Mouse (Mus musculus) neutrophil, adult 5-6 weeks (primary cell): Measurements from ENCODE around the gene Rpl26. TPM values are rescaled to one million over a fixed set of nuclear protein-coding genes. Genes with fewer than 3 reads are reported as not detected.

ENCODE experiments used
- ATAC-seq: fragments of 151-379, 151-347 bp; 2 replicates; pipeline ENCODE4 v1.8.0; 2017; ENCODE audit warnings: mild to moderate bottlenecking, moderate TSS enrichment; ENCODE audit not compliant: insufficient number of reproducible peaks, poor library complexity, low FRiP score, severe bottlenecking; ENCODE audit errors: extremely low read depth
- total RNA-seq: library from RNA; stranded (forward); fragments of 200-1000 nt; gene quantifications from 2 replicates; pipeline ENCODE4 v1.2.3, GENCODE M21; 2017

Gene Rpl26
- total RNA-seq, 1 experiment from 2014 or later = 2,386 TPM

DNA sequence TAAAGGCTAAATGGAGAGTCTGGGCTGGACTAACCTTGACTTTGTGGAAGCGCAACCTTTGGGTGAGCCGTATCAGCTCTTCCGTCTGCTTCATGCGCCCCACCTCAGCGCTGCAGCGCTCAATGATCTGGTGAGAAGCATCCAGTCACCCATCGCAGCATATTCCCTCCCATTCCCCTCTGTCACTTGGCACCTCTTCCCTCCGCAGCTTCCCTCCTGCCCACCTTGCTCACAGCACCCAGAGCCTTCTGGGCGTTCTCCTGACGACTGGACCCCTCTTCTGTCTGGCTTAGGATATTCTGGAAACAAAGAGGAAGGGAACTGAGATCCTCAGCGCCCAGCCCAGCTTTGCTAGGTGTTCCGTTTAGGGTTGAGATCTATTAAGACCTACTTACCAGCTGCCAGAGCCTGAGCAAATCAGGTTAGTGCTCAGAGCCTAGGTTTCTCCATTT is 46.2 kb downstream of the Rpl26 start:
- no peak for ATAC-seq

DNA sequence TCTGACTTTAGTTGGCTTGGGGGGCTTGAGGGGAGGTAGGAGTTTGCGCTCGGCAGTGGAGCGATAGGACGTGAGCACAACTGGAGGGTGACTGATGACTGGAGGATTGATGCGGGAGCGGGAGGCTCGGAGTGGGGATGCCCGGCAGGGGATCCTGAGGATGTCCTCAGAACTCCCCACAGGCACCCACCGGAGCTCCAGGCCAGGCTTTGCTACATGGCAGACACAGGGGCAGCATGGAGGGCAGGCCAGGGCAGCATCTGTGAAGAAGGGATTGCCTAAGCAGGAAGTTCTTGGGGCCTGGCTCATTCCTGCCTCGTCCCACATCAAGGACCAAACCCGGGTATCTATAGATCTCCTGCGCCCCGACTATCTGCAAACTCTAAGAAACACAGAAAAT is 52.5 kb downstream of the Rpl26 start:
- no peak for ATAC-seq

DNA sequence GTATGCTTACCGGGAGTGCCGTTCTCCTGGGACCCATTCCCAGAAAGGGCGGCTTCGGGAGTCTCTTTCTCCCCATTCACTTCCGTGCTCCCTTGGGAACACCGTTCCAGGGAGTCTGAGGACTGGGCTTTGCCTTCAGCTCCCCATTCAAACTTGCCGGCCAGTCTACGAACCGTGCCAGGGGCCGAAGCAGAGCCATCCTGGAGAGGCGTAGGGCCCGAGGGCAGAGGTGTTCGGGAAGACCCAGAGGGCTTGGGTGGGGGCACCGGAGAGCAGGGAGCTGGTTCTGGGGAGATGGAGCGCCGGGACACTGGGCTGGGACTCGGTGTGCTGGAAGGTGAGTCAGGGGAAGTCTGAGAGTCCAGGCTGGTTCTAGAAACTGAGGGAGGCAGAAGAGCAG is 53.0 kb downstream of the Rpl26 start:
- ATAC-seq = no peak

DNA sequence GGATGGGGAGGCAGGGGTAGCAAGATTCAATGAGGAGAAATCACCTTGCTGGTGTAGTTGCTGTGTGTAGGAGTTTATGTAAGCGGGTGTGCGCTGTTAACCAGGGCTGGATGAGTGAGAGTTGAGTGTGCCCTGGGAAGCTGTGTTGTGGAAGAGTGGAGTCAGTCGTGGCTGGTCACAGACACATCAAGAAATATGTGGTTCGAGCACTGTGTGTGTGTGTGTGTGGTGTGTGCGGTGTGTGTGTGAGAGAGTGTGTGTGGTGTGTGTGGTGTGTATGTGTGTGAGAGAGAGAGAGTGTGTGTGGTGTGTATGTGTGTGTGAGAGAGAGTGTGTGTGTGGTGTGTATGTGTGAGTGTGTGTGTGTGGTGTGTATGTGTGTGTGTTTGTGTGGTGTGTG is 54.1 kb downstream of the Rpl26 start:
- ATAC-seq = no peak

DNA sequence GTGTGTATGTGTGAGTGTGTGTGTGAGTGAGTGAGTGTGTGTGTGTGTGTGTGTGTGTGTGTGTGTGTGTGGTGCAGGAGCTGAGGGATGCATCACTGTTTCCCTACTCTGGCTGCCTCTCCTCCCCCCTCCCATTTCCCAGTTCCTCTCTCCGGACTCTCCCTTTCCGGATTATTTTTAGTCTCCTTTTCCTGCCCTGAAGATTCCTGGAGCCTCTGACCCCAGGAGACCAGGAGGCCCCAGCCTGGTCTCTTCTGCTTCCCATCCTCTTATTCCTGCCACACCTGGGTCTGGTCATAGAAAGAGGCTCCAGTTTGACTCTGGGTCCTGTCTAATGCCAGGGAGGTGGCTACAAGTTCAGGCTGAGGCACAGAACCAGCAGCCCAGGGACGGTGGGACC is 54.7 kb downstream of the Rpl26 start:
- no peak for ATAC-seq

Other genes starting within 250 kb of the Rpl26 start
- not detected in 2 replicates for gene Myh10, start 210.0 kb upstream of the Rpl26 start, total RNA-seq
- 179 and 227 TPM in 2 replicates for gene Ndel1, start 29.7 kb upstream of the Rpl26 start, total RNA-seq
- not detected in 2 replicates for gene Rnf222, start 13.0 kb upstream of the Rpl26 start, total RNA-seq
- not detected in 2 replicates for gene Odf4, start 25.5 kb downstream of the Rpl26 start, total RNA-seq
- gene Arhgef15, start 55.9 kb downstream of the Rpl26 start, total RNA-seq = not detected in 2 replicates
- gene Slc25a35, start 66.5 kb downstream of the Rpl26 start, total RNA-seq = 1.7 and 4.7 TPM in 2 replicates
- 2.1 and 2.4 TPM in 2 replicates for gene Rangrf, start 73.6 kb downstream of the Rpl26 start, total RNA-seq
- gene Pfas, start 106.9 kb downstream of the Rpl26 start, total RNA-seq = 11.9 and 16.4 TPM in 2 replicates
- 35.7 and 42.2 TPM in 2 replicates for gene Ctc1, start 114.3 kb downstream of the Rpl26 start, total RNA-seq
- 4.3 and 5.5 TPM in 2 replicates for gene Aurkb, start 144.1 kb downstream of the Rpl26 start, total RNA-seq
- gene Borcs6, start 158.1 kb downstream of the Rpl26 start, total RNA-seq = 28.4 TPM in 2 replicates
- gene Tmem107, start 169.2 kb downstream of the Rpl26 start, total RNA-seq = 1.2 and 1.6 TPM in 2 replicates
- 108 and 111 TPM in 2 replicates for gene Vamp2, start 186.9 kb downstream of the Rpl26 start, total RNA-seq
- gene Per1, start 193.6 kb downstream of the Rpl26 start, total RNA-seq = 28.9 and 36.1 TPM in 2 replicates
- gene Hes7, start 218.8 kb downstream of the Rpl26 start, total RNA-seq = 0.23 TPM in 1 of 2 replicates, not detected in the other
- gene 9130213A22Rik, start 221.0 kb downstream of the Rpl26 start, total RNA-seq = 0.23 and 0.74 TPM in 2 replicates
- 0.25 TPM in 1 of 2 replicates, not detected in the other for gene Aloxe3, start 224.3 kb downstream of the Rpl26 start, total RNA-seq